Mouse (Mus musculus) liver (tissue): Measurements from ENCODE around the gene Atp2c2.
A peak's percentile ranks its signal among the peaks of the same experiment; 100 is the strongest.

ENCODE experiments used
- DNase-seq: peaks from one replicate; pipeline ENCODE4 v3.0.0-alpha.2; 2020; ENCODE audit warnings: mixed read lengths

Atp2c2 gene

DNA sequence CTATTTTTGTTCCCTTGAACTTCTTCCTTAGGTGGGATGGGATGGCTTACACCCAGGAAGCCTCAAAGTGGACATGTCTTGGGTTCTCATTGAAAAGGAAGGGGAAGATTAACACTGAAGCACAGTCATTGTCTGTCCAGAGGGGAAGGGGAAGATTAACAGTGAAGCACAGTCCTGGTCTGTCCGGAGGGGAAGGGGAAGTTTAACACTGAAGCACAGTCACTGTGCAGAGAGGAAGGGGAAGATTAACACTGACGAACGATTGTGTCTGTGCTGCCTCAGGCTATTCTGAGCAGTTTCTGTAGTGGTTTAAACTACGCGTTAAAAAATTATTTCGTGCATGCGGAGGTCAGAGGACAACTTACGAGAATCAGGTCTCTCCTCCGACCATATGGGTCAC lies 7.3 kb downstream of the Atp2c2 start:
- DNase-seq: no peak

DNA sequence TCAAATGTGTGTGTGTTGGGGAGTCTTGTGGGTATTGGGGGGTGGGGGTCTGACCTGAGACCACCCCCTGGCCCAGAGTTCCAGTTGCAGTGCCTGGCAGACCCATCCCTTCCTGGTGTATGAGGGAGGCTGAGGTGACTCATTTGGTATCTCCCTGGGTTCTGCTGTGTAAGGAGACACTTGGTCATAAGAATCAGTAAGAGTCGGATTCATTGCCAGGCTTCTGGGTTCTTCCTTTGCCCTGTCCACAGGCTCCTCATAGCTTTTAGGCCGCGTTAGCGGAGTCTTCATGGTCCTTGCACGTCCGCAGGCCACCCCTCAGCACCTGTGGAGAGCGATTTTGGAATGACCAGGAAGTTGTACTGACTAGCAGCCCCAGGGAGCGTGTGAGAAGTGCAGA lies 8.7 kb downstream of the Atp2c2 start:
- no peak for DNase-seq

DNA sequence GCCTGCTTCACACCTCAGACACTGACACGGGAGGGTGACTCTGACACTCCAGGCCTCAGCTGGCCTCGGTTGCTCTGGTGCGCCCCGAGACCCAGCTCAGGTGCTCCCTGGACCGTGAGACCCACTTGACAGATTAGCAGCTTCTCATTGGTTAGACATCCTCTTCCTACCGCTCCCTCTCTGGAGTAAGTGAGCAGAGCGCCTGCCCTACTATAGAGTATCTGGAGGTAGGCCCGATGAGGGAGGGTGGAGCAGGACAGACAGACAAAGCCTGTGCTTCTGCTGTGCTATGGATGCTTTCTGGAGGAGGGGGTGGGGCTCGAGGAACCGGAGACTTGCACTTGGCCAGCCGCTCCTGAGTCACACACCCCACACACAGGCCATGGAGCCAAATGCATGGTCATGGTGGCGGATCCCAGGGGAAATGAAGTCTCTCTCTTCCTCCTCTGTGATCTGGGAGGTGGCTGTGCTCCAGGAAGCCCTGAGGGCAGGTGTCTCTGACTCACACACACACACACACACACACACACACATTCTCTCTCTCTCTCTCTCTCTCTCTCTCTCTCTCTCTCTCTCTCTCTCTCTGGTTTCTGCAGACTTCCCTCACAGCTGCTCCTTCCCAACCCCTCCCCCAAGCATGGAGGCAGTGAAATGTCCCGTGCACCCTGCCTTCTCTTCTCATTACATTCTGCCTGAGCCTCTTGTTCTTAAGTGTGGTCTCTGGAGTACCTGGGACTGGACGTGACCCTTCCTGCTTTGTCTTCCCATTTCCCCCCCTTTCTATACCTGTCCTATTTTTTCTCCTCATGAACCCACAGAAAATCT lies 9.3 kb downstream of the Atp2c2 start:
- DNase-seq: no peak

DNA sequence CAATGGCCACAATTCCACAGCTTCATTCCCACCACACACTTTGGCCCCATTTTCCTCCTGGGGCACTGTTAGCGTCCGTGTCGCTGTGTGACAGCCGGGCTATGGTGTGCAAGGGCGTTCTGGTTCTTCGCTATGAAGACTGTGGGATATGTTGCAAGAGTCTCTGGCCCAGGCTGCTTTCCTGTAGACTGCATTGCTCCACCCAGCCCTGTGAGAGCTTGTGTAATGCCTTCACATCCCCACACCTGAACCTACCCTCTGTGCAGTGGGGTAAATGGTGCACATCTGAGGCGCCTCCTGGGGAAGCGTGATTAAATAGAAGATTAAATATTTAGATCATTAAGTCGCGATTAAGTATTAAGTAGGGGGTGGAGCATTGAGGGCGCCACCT lies 9.9 kb downstream of the Atp2c2 start:
- DNase-seq: no peak

DNA sequence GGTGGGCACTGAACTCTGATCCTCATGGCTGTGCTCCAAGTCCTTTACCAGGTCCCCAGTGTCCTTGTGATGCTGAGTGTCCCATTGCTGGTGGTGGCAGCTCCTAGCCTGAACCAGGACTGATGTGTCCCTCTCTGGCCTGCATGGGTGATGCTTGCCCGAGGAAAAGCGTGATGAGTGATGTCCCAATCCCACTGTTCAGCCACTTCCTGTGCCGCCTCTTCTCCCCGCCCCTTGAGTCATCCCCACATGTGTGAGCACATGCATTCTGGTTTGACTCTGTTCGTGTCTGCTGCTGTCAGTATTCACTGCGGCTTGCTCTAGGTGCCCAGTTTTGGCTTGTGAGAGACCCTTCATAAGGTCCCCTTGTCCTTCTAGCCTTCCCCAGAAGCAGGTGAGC lies 12.4 kb downstream of the Atp2c2 start:
- DNase-seq: no peak

DNA sequence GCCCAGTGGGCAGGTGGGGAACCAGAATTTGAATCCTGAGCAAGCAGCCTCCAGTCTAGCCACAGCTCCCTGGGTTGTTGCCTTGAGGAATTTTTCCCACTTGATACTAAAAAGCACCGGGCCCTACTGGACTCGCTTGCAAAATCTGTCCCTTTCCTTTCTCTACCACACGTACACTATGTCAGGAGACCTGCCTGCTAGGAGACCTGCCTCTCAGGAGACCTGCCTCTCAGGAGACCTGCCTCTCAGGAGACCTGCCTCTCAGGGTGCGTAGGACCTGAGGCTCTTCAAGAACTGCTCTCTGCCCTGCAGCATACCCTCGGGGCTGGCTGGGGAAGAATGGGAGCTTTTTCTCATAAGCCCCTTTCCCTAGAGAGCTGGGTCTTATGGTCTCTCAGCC lies 13.6 kb downstream of the Atp2c2 start:
- no peak for DNase-seq

DNA sequence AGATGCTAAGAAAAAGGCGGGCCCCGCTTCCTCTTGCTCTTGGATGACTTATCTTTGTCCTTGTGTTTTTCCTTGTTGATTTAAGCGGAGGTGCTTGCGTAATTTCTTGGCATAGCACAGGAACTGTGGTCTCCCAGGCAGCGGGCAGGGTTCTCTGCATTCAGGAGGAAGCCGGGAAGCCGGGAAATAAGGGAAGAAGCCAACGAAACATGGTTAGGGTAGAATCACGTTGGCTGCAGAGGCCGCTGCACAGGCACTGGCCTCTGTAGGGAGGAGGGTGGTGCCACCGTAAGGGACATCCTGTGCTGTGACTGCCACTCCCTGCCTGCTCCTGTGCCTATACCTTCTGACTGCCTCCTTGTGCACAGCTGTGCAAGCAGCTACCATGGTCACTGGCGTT lies 15.4 kb downstream of the Atp2c2 start:
- no peak for DNase-seq

DNA sequence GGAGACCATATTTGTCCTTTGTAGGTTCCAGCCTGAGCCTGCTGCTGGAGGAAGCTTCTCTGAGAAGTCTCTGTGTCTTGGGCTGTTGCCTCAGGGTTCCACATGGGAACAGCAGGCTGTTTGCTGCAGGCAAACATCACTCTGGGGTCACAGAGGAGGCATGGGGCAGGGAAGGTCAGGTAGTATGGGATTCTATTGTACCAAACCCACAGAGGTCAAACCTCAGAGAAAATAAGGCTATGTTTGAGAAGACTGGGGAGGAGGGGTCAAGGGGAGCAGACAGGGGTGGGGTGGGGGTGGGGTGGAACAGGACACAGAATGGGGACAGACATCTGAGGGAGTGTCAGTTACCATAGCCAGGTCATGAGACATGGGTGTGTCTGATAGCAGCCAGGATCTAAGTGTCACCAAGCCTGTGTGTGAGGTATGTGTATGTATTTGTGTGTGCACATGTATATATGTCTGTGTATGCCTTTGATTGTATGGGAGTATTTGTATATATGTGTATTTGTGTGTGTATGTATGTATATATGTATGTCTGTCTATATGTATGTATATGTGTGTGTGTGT lies 17.0 kb downstream of the Atp2c2 start:
- DNase-seq: no peak

DNA sequence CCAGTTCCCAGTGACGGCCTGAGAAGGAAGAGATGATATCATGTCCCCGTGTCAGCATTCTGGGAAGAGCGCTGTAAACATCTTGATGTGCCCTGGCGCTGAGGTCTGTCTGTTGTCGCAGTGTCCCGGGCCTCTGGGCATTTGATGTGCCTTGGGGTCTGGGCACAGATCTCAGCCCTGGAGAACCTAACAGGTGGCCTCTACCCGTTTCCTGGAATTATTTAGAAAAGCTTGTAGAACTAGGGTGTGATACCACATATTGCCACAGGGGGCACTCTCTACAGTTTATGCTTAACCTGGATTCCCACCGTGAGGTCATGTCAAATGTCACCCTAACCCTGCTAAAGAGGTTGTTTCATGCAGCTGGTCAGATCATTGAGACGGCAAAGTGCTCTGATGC lies 18.0 kb downstream of the Atp2c2 start:
- peak; percentile 21 for DNase-seq

DNA sequence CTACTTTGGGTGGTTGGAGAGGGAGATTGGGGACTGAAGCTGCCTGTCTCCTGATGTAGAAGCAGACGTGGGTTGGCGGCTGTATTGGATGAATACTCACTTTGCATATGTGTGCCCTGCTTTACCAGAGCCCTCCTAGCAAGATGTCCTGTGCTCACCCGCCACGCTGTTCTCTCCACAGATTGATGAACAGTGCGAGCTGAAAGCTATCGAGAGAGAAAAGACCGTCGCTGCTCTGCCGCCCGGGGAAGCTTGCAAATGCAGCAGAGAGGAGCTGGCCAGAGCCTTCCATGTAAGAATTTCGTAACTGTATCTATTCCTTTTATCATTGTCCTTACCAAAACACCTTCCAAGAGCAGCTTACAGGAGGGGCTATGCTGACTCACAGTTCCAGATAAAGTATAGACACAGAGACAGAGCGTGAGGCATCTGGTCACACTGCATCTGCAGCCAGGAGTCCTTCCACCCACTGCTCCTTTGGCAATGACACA lies 19.2 kb downstream of the Atp2c2 start:
- DNase-seq: no peak

DNA sequence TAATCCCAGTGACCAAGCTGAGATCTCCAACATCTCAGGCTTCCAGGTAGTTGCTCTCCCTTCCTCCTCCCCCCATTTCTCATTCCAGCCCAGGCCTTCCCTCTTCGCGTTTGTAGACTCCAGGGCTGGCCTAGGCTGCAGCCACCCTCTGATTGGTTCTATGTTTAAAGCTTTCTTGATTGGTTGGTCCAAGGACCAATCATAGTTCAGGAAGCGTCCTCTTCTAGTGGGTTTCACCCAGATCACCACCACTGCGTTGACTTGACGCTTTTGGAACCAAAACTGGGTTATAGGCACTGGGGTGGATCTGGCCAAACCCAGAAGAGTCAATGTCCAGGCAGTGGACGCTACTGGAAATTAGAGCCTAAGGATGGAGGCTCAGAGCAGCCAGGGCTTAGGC lies 22.5 kb downstream of the Atp2c2 start:
- no peak for DNase-seq

DNA sequence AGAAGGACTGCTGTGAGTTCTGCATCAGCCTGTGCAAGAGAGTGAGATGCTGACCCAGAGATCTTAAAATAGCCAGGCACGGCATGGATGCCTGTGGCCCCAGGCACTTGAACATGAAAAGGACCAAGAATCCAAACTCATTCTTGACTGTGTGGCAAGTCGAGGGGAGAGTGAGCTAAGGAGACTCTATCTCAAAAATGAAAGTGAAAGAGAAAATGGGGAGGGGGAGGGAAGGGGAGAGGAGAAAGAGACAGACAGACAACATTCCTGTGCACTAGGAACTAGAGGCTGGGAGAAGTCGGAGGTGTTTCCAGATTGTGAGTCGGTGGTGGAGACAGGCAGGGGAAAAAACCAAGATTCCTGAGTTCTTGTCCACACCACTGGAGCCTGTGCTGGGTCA lies 23.9 kb downstream of the Atp2c2 start:
- DNase-seq: no peak

DNA sequence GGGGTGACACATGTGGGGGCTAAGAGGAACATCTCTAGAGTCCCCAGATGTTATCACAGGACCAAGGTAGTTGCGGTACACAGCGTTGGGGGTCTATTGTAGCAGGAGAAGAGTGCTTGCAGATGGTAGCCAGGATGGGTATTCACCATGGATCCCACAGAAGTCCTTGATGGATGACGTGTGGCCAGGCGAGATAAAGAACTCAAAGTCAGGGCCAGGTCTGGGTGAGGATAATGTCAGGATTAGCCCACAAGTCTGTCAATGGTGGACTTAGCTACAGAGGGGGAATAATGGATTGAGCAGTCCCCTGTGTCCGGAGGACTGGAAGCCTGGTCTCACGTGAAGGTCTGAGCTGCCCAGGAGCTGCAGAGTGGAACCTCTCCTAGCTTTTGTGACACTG lies 24.8 kb downstream of the Atp2c2 start:
- DNase-seq: no peak

DNA sequence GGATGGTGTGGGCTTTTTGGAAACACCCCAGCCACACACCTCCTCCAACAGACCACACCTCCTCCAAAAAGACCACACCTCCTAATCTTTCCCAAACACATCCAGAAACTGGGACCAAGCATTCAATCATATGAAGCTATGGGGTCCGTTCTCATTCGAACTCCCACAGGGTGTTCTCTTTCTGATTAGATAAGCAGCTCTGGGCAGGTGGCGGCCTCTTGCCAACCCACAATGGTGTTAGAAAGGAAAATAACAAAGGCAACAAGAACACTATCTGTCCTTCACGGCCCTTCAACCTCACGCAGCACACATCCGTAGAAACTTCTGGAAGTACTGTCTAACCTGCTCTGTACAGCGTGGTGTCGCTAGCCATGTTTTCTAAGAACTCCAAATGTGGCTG lies 27.3 kb downstream of the Atp2c2 start:
- DNase-seq: peak; percentile 28

DNA sequence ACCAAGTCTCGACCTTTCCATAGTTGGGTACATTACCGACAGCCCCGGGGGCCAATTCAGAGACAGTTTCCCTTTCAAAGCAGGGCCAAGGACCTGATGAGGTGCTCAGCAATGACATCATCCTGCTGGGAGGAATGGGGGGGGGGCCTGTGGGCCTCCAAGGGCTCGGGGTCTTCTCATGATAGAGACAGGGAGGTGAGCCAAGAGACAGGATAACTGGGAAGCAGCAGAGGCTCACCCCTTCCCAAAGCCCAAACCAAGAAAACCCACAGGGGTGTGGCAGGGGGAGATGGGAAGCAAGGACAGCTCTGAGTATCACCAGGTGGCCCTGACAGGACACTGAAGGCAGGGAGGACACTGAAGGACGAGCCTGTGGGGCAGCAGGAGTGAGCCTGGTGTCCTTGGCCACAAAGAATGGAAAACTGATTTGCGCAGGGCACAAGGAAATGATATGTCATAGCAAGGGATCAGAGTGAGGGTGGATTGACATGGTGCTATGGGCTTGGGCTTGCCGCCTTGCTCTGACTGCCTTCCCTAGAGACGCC lies 28.6 kb downstream of the Atp2c2 start:
- DNase-seq: no peak

DNA sequence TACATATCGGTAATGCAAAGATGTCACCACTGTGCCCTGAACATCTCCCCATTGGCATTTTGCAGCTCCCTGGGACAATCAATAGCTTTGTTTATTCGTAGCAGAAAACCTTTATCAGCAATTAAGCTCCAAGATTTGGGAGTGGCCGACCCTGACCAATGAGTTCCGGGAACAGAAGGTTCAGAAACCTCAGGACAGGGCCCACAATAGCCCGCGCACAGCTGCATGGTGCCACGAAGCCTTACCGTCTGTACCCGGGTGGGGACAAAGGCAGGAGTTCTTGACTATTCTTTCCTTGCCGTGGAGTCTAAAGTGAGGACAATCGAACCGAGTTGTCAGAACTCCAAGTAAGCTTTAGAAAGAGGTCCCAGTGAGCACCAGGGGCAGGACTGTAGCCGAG lies 32.3 kb downstream of the Atp2c2 start:
- DNase-seq: no peak

DNA sequence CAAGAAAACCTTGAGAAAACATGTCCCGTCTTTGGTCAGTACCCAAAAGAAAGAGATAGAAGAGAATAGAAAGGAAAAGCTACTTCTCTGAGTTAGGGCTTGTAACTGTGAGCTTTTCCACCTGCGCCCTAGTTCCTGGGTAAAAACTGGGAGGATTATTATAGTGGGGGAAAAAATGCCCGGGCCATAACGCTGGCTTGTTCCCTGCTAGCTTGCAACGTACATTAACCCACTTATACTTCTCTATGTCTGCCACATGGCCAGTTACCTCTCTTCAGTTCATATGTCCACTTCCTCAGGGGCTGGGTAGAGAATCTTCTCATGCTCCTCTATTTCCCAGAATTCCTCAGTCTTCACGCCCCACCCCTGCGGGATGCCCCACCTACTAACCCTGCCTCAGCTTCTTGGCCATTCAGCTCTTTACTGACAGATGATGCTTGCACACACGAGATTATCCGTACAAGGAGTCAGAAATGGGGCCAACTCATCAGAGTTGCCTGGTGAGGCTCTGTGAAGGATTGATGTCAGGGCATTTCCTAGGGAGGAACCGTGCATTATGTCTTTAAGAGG lies 36.6 kb downstream of the Atp2c2 start:
- DNase-seq: no peak

DNA sequence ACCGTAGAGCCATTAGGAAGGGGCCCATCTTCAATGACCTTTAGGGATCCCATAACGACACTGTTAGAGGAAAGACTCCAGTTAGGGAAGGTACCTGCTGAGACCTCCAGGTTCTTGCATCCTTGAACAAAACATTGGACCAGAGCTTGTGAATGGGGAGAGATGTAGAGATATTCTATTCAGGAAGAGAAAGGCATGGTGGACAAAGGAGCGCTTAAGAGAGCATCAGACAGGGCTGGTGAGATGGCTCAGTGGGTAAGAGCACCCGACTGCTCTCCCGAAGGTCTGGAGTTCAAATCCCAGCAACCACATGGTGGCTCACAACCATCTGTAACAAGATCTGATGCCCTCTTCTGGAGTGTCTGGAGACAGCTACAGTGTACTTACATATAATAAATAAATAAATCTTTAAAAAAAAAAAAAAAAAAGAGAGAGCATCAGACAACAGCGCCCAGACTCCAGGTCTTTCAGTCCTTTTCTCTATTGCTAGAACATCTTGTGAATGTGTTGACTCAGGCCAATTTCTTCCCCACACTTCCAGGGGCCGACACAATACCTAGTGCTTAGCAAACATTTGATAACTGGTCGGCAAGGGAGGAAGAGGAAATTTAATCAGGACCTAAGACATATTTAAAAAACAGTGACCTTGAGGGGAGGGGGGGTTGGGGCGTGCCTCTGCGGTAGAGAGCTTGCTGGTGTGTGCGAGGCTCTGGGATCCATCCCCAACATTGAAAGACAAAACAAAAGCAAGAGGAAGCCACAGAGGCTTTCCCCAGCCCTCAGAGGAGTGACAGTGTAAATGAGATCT lies 37.5 kb downstream of the Atp2c2 start:
- no peak for DNase-seq

DNA sequence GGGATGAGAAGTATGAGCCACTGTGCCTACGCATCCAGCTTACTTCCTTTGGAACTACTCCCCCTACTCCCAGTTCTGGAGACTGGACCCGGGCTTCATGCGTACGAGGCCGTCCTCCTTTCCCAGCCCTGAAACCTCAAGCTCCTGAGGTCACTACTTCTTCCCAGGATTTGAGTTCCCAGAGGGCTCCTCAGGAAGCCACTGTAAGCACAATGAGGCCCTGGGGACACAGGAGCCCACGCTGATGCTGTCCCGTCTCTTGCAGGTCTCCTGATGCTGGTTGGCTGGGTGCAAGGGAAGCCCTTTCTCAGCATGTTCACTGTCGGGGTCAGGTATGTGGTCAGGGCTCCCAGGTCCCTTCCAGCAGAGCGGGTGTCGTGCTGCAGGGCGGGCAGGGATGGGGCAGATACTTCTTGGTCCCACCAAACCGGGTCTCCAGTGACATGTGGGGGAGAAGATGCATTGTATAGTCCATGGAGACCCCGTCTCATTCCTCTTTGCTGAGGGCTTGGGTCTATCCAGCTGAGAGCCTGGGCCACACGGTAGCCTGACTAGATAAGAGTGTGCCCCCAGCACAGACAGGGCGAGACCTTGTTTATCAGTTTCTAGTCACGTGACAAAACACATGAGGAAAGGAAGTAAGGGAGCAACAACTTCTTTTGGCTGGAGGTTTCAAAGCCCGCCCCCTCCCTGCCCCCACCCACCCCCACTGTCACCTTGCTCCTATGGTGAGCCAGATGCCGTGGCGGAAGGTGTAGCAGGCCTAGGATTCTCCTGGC lies 38.5 kb downstream of the Atp2c2 start:
- DNase-seq: peak; percentile 17

DNA sequence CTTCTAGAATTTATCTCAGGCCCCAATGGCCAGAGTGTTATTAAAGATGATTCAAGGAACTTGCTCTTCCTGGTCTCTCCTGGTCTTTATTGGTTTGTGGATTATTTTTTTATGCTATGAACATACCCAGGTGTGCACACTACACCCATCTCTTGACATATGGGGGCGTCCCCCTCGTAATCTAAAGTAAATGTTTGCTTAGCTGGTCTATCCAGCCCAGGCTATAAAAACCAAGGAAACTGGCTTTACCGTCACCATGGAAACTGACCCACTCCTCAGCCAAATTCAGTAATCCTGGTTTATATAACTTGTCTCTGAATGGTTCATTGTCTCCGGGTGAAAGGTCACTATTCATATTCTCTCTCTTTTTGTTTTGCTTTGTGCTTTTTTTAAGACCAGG lies 40.8 kb downstream of the Atp2c2 start:
- DNase-seq: no peak

DNA sequence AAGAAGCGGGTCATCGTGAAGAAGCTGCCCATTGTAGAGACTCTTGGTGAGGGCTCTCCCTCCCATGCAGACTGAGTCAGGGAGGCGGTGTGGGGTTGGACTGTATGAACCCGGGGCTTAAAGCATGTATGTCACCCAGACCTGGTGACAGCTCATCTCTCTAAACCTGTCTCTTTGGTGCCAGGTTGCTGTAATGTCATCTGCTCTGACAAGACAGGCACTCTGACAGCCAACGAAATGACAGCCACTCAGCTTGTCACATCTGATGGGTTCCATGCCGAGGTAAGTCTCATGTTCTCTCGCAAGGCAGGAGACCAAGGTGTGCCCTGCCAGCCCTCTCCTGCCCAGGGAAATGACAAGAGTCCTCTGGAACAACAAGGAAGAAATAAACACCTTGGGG lies 42.6 kb downstream of the Atp2c2 start:
- no peak for DNase-seq

DNA sequence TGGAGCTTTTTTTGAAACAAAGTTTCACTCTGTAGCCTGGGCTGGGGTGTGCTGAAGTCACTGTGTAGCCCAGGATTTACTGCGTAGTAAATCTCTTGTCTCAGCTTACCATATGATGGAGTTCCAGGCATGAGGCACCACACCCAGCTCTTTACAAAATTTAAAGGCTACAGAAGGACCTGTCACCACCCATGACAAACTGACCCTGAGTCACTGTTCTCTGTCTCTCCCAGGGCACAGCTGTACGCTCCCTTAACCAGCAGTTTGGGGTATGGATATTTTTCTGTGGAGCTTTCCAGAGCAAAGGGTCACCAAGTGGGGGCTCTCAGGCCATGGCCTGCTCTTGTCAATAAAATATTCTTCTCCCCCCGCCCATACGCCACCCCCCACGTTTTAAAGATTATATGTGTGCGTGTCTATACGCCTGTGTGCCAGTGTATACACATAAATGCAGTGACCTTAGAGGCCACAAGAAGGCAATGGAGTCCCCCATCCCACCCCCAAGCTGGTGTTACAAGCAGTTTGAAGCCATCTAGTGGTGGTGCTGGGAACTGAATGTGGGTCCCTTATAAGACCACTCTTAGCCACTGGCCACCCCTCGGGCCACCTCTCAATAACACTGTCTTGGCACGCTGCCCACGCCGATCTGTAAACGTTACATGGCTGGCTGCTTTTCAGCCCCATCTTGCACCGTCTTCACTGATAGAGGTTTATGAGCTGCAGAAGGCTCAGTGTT lies 43.6 kb downstream of the Atp2c2 start:
- peak; percentile 57 for DNase-seq
